Mouse (Mus musculus): ENCODE measurements around the gene Ptgis. TPM values are rescaled to one million over a fixed set of nuclear protein-coding genes. Genes with fewer than 3 reads are reported as not detected.

Gene Ptgis
- total RNA-seq, 4 experiments from 2014 or later: 26.8 to 54.4 (median 40.8) TPM

DNA sequence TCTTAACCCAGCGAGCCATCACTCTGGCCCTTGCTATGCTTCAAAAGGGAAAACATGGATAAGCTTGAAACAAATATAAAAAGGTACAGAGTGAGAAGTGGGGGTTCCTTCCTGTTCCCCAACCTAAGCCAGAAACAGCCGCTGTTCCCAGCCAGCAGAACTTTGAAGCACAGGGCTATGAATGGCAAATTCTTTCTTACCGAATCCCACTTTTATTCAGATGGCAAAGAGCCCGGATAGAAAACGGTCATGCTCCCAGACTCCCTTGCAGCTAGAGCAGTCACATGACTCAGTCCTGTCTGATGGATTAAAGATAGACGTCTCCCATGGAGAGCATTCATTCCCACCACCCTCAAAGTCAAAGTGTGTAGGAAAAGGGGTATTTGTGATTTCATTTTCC lies 89.5 kb downstream of the Ptgis start:
- no peak for DNase-seq

DNA sequence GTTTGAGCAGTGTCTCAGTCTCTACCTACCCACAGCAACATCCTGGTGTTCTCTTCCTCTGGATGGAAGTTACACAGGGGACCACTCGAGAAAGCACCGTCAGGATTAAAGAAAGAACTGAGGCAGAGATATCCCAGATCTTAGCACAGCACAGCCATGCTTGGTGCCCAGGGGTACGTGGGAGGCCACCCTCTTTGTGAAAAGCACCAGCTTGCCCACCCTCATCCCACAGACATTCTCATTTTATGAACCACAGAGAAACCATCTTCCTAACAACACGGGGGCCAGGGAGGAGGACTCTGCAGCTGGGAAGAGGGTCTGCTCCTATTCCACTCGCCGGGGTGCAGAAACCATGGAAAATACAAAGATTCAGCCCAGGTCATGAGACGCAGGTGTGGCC lies 90.3 kb downstream of the Ptgis start:
- no peak for DNase-seq

DNA sequence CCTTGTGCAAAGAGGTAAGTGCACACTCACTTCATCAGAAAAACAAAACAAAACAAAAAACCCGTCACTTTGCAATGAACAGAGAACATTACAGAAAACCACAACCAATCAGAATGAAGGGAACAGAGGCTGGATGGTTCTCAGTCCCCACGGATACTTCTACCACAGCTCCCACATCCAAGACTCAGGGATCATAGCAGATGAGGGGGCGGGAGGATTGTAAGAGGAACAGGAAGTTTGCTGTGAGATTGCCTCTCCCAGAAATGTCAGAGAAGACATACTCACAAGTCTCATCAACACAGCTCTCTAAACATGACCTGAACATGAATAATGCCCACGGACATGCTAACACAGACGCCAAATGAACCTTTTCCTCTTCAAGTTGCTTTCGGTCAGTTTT lies 91.4 kb downstream of the Ptgis start:
- DNase-seq: no peak

DNA sequence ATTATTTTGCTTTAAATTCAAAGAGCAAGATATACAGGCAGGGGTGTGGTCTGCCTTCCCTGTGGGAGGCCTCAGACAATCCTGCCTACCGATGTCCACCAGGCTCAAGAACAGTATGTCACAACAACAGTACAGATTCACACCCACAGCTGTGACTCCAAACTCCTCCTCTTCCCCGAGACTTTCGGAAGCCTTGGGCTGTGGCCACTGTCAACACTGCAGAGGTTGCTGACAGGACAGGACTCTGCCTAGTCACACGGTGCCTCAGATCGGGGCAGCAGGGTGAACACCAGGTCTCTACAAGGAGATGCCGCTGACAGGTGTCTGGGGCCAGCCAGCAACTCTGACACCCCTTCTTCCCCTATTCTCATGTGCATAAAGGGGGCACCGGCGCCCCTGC lies 92.7 kb downstream of the Ptgis start:
- no peak for DNase-seq

DNA sequence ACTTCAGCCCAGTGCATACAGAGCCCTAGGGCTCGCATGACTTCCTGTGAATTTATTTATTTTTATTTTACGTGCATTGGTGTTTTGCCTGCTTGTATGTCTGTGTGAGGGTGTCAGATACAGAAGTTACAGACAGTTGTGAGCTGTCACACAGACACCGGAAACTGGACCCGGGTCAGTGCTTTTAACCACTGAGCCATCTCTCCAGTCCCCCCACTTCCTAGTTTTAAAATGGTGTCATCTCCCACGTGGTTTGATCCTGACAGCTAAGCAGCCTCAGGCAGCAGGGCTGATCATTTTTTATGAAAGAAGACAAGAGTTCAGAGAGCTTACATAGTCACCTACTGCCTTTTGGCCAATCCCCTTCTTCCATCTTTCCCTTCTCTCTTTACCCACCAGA lies 94.5 kb downstream of the Ptgis start:
- DNase-seq: no peak

DNA sequence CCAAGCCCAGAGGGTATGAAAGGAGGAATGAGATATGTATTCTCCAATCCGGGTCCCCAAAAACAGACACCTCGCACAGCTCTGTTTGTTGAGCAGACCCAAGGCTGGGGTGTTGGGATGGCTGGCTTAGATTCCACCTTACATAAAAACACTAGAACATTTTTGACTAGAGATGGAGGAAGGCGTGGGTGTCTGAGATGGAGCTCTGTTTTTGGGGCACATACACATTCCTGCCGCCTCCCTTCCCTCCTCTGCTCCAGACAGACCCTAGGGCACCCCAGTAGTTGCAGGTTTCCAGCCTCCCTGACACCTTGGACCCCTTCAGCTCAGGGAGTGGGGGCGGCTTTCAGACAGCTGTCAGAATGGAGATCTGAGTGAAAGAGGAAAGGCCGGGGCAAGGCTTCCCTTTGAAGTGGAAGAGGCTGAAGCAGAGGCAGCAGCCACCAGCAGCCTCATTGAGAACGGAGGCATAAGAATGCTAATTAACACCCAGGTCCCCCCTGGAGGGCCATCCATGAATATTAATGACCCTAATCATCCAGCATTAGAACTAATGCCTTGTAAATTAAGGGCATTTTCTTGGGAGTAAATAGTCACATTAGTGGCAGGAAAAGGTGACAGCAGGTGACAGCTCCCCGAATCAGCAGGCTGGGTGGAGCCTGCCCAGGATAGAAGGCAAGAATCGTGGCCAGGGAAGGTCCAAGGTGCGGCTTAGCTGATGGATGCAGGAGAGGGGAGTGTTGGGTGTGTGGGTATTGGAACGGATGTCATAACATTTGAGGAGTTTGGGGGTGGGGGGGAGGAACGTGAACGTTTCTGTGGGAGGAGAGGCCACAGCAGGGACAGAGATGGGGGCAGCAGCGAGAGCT lies 95.7 kb downstream of the Ptgis start:
- DNase-seq: no peak

DNA sequence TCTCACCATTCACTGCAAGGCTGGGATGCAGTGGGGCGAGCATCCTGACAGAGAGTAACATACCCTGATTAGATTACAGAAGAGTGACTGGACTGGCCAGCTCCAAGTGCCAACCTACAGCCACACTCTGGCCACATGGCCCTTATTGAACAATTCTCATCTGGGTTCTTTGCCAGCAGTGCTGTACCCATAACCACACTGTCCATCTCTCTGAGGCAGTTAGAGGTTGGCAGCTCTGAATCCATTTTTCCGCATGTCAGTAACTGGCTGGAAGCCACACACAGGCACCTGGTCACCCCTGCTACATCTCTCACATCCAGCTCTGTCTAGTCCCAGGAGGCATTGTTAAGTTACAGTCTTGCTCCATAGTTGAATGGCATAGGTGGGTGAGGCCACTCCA lies 96.5 kb downstream of the Ptgis start:
- no peak for DNase-seq

DNA sequence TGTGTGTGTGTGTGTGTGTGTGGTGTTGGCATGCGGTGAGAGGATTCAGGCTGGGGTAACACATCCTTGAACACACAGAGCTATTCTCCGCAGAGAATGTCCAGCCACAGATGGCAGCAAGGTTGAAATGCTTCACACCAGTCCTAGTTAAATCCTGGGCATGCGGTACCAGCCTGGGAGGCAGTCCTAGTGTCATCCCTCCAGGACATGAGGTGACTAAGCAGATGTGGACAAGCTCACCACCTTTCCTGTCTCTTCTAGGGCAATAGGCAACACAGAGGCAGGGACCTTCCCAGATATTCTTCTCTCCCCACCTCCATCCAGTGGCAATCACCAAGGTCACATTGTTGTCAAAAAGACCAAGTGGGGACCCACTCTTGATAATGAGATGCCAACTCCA lies 98.1 kb downstream of the Ptgis start:
- DNase-seq: no peak

DNA sequence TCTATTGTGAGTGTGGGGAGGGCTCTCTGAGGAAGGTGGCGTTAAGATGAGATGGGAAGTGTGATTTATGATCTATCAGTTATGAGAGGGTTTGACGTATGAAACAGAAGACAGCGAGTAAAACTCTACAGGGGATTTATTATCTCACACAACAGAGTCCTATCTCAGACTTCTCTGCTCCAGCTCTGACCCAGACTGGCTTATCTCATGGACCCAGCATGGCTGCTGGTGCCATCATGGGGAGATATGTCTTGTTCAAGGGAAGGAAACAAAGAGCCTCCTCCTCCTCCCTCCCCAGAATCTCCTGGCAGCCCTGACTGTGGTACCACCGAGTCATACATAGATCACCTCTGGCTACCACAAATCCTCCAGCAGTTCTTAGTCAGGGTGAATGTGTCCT lies 98.6 kb downstream of the Ptgis start:
- DNase-seq: no peak

Other genes starting within 250 kb of the Ptgis start
- 10 to 100 TPM; 66.1 to 83.6 (median 74.3) TPM for gene Stau1, start 244.3 kb downstream of the Ptgis start, total RNA-seq (2022)
- gene Ddx27, start 225.4 kb downstream of the Ptgis start, total RNA-seq (2022): 10 to 100 TPM; 29.3 to 40.7 (median 34.2) TPM
- 10 to 100 TPM; 49.6 to 76.3 (median 64.9) TPM for gene Znfx1, start 177.6 kb downstream of the Ptgis start, total RNA-seq (2022)
- 10 to 100 TPM; 12.6 to 27.7 (median 18.8) TPM for gene Kcnb1, start 50.4 kb downstream of the Ptgis start, total RNA-seq (2022)
- 100 to 1,000 TPM in 2 of 4 experiments, 10 to 100 TPM in 2; 85.7 to 181 (median 114) TPM for gene B4galt5, start 108.6 kb upstream of the Ptgis start, total RNA-seq (2022)
- 10 to 100 TPM; 39.8 to 87.3 (median 53.6) TPM for gene Slc9a8, start 181.1 kb upstream of the Ptgis start, total RNA-seq (2022)

All from adrenal gland, adult 8-10 months (tissue).